Mouse (Mus musculus): ENCODE results near the gene Gm4565.
"Not testable (repeated sequence)": the region's sequence is repeated elsewhere in the genome, so short reads cannot be mapped to it uniquely, and the experiment has no call there.

The Gm4565 gene

DNA sequence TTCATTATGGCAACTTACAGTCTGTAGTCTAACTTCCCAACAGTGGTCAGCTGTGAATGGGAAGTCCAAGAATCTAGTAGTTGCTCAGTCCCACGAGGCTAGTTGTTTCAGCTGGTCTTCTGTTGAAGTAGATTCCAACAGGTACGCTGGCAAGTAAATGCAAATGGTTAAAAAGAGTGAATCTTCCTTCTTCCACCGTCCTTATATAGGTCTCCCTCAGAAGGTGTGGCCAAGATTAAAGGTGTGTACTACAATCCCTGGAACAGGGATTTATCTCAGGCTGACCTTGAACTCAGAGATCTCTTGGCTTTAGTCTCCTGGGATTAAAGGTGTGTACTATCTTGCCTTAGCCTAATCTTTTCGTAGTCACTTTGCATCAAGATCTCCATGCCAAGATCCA is at the start of gene Gm4565:
TSS of gene Gm4565 (minus strand) at position 101 of the 400 bp plus-strand sequence.
- DNase-seq (ENCODE audit: low spot score) = not testable (repeated sequence)

DNA sequence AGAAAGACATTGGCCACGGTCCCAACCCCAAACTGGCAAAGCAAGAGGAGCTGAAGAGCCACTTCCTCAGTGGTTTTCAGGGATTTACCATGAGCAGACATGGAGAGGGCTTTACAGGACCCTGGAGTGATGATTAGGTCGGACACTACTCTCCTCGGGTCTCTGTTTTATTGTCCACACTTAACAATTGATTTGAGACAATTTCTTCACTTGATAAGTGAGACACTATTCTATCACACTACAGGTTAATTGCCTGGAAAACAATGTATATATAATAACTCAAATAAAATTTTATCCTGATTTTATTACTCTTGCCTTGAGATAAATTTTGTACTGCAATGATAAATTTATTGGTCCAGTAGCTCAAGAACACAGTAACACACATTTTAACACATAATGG is 22.7 kb downstream of the Gm4565 start, which contains the start of gene Gm4201:
TSS of gene Gm4201 (minus strand) at position 101 of the 400 bp plus-strand sequence.
- DNase-seq (ENCODE audit: low spot score) = not testable (repeated sequence)

DNA sequence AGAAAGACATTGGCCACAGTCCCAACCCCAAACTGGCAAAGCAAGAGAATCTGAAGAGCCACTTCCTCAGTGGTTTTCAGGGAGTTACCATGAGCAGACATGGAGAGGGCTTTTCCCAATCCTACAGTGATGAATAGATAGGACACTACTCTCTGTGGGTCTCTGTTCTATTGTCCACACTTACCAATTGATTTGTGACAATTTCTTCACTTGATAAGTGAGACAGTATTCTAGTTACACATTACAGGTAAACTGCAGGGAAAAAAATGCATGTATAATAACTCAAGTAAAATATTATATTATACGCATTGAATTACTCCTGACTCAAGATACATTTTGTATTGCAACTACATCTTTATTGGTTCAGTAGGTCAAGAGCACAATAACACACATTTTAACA is 53.1 kb downstream of the Gm4565 start, which contains the start of gene Gm8677:
TSS of gene Gm8677 (minus strand) at position 101 of the 400 bp plus-strand sequence.
- DNase-seq (ENCODE audit: low spot score) = not testable (repeated sequence)

Data from retina, embryonic 14.5 days (tissue).